Mouse (Mus musculus) B cell, adult 2 months (primary cell): ENCODE measurements around the gene Ier5.

Source experiments
- DNase-seq, 2 experiments: peaks; one replicate each; pipeline ENCODE4 v3.0.0; 2022

Gene Ier5

DNA sequence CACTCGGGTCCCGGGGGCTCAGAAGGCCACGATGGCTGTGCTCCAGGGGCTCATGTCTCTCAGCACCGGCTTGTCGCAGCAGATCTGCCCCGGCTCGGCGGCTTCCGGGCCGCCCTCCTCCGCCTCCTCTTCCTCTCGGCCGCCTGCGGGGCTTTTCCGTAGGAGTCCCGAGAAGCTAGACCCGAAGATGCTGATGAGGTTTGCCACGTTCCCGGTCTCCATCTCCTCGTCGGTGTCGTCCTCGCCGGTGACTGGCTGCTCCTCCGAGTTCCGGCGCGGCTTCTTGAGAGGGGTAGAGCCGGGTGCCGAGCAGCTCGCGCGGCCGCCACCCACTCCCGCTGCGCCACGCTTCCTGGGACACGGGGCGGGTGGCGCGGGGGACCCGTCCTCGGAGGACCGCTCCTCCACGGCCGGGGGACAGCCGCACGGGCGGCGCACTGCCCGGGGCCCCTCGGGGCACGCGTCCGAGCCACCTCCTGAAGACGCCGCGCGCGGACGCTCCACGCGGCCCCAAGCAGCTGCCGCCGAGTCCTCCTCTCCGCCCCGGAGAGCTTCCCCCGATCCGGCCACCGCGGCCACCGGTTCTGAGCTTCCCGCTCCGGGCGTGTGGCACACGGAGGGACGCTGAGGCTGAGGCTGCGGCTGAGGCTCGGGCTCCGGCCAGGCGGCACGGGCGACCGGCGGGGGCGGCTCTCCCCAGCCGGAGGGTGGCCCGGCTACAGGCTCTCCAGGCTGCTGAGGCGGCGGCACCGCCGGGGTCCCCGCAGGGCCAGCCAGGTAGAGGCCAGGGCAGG is 753 bp downstream of the Ier5 start:
- DNase-seq: peak; percentile 69 to 74

DNA sequence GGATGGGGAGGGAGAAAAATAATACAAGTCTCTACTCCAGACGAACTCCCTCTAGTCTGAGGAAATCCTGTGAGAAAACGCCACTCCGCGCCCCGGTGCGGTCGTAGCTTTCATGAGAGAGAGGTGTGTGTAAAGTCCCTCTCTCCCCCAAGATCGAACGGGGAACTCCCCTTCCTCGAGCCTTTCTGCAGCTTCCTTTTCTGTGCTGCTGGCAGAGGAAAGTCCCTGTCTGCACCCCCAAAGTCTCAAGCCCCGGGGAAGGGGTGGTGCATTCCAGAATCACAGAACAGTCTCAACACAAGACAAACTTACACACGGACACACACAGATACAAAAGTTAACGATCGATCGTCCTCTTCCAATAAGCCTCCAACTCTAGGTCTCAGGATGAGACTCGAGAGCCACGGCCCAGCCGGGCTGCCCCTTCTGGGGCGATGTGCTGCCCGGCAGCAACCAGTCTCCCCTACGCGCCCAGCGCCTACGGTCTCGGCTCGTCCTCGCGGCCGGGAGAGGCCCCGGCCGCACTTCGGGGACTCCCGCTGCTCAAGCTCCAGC is 1.4 kb downstream of the Ier5 start:
- peak; percentile 85 to 87 for DNase-seq

DNA sequence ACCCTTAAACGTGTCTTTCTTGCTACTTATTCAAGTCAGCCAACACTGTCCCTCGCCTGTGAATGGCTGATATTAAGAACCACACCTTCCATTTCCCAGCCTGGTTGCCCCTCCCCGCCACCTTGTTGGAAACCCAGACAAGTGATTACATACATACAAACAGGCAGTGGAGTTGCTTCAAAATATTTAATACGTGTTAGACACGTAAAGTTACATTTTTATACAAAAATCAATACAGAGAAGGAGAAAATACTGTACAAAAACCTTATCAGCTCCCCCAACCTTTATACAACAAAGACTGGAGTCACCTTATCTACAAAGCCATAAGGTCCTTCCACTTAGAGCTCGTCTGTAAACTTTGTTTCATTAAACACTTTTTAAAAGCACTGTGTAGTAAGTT is 2.1 kb downstream of the Ier5 start:
- peak; percentile 55 to 64 for DNase-seq

DNA sequence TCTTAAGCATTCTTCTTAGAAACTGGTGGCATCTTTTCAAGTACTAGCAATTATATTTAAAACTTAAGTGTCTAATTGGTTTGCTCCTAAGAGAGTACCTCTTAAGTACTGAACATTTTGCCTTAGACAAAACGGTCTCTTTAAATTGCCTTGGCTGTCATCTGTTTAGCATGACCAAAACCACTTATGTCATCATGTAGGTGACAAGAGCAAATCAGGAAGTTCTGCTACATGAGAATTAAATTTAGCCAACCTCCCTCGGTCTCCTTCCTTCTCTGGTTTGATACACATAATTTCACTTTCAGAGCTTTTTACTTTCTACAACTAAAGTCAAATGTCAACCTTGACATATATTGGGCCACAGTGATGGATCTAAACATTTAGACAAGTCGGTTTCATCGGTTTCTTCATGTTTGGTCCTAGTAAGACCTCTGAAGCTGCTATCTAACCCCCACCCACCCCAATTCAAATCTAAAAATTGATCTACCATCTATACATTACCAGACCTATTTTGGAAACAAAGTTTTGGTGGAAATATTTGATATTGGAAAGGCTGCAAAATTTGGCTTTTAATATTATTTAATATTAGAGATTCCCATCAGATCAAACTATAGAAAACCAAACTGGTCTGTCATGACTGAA is 2.7 kb downstream of the Ier5 start:
- peak; percentile 40 to 47 for DNase-seq

DNA sequence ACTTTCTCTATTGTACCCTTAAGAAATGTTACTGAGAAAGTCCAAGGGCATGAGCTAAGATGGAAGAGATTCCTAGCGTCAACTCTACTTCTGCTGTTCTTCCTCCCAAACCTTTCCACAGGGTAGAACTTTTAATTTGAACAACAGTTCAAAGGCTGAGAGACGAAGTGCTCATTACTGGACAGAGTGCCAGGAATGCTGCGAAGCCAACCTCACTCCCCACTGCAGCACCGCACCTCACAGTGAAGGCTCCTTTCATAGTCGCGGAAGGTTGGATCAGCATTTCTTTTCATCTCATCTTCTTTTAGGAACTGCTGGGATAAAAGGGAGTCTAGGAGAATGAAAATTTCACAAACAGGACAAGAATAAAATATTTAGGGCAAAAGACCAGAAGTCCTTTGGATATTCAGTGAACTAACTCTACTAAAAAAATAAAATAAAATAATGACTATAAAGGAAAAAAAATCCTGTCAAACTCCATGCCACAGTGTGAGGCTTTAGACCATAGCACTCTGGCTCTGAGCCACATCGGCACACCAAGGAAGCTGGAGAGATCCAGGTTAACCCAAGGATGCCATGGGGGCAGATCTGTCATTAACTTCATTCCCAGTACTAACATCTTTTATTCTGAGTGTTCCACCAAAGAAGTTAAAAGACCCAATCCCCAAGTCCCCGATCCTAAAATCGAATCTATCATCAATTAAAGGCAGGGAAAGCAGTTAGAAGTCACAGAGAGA is 5.3 kb downstream of the Ier5 start:
- no peak for DNase-seq

DNA sequence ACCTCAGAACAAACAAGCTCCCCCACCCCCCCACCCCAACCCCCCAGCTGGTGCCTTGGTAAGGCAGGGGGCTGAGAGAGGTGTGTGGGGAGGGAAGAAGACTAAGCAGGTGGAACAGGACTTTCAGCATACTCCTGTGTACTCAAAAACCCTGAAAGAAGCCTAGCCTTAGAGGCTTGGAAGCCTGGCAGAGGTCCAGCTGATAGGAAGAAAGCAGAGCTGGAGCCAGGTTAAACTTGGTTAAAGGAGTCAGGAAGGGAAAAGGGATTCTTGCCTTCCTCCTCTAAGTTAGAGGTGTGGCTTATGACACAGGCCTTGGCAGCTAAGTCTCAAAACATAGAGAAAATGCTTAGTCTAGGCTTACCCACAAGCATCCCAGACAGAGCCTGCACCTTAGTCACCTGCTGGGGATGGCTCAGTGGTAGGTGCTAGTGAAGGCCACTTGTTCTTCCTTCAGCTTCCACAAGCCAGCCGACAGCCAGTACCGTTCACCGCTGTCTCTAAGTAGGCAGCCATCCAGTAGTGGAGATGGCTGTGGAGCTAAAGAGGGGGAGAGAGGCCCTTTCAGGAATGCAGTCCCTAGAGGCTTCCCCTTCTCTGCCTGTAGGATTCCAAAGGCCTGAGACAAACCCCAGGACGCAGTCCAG is 6.2 kb downstream of the Ier5 start:
- DNase-seq: no peak

DNA sequence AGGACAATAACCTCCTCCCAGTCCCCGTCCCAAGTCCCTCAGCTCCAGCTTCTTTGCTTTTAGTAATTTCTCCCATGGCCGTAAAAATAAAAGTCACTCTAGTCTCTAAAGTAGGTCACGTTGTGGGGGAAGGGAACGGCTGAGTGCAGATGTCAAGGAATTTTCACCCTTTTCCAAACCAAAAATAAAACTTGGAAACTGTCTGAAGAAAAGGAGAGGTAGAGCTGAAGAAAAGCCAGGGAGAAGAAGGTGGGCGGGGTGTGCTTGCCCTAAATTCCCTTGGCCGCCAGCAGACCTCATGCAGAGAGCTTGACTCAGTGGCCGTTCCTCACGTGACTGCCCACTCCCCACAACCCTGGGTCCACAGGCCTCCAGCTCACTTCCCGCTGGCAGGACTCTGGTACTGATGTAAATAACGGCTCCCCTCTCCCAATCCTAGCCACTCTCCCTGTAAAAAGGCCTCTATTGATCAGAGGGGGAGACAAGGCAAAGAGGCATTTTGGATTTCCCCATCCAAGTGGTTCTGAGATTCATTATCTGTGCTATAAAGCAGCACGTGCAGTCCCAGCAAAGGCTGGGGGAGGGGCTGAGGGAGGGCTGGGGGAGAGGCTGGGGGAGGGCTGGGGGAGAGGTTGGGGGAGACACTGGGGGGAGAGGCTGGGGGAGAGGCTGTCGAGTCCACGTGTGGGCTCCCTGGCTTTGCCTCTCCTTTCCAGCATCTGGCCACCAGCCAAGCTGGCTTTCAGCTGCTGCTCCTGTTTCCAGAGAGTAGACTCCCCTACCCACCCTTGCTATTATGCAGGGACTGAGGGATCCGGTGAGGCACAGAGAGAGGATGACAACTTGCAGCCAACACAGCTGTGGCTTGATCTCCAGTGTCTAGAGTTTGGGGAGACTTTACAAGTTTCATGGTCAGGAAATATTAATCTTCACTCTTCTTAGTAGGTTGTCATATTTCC is 7.3 kb downstream of the Ier5 start:
- no peak for DNase-seq

DNA sequence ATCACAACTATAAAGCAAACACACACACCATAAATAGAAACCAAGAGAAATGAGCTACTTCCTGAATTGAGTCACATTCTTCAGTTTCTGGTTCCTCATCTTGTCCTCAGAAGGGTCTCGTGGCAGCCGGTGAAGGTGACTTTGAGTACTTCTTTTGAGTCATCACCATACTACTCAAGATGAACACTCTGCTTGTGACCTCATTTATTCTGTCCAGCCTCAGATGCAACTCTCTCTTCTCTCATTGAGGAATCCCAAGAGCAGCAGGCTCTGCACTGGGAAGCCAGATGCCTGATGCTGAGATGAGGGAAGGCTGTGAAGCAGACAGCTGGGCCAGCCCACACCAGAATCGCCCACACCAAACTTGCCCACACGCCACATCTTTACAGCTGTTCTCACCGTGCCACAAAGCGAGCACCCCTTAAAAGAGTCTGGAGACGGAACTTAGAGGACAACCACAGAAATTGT is 8.0 kb downstream of the Ier5 start:
- peak; percentile 73 to 77 for DNase-seq

DNA sequence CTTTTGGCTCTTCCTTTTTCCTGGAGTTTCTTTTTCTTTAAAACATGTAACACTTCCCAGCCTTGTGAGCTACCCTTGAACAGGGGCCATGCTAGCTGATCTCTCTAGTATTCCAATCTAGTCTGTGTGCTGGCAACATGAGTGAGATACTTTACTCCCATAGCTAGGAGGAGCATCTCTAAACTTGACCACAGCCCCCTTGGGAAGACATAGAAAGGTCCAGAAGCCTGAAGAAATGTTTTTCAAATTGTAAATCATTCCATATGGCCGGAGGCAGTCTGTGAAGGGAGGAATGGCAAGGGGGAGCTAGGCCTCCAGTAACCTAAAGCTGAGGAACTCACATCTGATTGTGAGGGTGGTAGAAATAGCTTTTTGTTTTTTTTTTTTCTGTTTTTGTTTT is 8.7 kb downstream of the Ier5 start:
- no peak for DNase-seq

DNA sequence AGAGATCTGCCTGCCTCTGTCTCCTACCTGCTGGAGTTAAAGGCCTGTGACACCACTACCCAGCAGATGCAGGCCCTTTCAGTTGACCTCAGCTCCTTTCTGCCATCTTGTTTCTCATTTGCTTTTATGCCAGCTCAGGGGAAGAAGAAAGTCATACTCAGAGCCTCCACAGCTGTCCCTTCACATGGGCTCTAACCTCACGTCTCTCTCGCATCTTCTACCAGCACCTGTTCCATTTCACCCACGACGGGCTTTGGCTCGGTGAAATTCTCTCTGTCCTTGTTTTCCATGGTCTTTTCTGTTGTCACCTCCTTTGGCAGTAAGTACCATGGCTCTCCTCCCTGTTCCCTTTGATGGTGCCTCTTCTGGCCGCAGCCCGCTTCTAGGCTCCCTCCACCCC is 9.1 kb downstream of the Ier5 start:
- DNase-seq: no peak

DNA sequence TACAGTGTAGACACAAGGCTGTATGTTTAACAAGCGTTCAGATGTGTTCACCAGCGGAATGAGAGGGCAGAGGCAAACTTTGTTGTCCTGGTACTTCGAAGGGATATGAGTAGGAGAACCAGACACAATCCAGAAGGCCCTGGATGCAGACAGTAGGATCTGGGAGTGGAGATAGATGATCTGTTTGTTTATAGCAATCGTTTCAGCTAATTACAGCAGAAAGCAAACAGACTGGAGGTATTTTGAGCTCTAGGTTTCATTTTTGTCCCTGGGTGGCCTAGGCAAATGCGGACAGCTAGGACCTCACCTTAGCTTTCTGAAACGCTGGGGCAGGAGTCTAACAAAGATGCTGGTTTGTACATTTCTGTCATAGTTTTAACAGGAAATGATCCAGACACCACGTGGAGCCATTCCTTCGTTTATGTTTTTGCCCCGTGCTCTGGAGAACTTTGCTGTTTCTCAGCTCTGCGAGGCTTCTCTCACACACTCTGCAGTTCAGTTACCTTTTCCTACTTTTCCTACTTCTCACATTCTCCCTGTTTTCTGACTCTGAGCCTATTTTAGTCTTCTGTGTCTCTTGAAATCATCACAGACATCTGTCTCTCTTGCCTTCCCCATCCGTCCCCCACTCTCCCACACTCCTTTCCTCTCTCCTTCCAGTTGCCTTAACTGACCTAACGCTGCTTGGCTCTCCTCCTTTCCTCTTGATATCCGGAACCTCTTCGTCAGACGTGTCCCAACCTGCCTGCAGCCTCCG is 10.4 kb downstream of the Ier5 start:
- no peak for DNase-seq

DNA sequence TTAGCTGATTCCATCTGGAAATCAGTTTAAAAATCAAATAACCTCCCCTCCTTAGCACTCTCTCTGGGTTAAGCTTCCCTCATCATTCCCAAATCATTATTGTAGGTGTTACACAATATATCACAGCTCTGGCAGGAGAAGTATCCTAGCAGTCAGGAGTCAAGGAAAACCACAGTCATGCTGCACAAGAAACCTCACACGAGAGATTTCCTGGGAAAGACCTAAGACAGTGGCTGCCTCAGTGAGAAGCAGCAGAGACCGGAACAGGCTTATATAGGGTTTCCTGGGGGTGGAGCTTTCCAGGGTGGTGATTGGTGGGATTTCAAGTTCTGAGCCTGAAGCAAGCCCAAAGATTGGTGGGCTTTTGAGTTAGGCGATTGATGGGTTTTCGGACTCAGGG is 11.4 kb downstream of the Ier5 start:
- DNase-seq: no peak

DNA sequence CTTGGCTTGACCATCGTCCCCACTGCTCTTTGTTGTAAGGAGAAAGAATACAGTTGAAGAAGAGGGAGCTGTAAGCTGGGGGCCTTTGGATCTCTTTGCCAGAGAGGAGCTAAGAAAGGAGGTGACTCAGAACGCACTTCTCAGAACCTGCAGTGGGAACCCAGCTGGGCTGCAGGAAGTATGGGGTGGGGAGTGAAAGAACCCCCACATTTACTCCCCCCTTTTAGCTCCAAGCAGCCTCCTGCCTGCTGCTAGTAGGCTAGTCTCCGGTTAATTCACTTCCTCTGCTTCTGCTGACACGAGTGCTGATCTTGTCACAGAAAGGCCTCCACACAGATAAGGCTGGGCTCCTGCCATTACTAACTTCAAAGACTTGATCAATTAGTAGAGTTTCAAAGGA is 12.5 kb downstream of the Ier5 start:
- DNase-seq: peak; percentile 34 to 46

DNA sequence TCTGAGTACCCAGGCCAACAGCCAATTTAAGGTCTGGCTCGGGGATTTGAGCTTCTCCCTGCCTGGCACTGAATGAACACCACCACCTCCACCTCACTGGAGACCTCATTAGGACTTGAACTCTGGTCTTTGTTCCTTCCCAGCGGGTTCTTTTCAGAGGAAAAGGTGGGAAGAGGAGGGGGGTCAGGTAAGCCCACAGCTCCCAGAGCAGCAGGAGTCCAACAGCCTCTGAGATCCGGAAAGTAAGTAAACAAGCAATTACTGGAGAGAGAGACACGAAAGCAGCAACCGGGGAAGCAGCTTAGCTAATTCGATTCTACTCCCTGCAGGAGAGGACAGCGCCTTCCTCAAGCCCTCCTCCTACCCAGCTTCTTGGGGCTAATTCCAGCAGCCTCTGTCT is 13.0 kb downstream of the Ier5 start:
- no peak for DNase-seq

DNA sequence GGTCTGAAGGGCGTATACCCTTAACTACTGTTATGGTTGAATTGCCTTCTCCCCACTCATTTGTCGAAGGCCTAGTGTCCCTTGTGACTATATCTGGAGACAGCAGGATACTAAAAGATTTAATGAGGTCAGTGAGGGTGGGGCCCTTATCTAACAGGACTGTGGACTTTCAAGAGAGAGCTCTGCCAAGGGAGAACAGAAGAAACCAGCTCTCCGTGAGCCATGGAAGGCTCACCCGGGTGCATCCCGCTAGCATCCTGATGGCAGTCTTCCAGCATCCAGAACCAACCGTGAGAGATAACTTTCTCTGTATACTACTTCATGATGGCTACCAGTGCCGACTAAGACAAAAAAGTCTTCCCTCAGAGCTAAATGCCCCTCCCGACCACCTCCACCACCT is 14.6 kb downstream of the Ier5 start:
- no peak for DNase-seq

DNA sequence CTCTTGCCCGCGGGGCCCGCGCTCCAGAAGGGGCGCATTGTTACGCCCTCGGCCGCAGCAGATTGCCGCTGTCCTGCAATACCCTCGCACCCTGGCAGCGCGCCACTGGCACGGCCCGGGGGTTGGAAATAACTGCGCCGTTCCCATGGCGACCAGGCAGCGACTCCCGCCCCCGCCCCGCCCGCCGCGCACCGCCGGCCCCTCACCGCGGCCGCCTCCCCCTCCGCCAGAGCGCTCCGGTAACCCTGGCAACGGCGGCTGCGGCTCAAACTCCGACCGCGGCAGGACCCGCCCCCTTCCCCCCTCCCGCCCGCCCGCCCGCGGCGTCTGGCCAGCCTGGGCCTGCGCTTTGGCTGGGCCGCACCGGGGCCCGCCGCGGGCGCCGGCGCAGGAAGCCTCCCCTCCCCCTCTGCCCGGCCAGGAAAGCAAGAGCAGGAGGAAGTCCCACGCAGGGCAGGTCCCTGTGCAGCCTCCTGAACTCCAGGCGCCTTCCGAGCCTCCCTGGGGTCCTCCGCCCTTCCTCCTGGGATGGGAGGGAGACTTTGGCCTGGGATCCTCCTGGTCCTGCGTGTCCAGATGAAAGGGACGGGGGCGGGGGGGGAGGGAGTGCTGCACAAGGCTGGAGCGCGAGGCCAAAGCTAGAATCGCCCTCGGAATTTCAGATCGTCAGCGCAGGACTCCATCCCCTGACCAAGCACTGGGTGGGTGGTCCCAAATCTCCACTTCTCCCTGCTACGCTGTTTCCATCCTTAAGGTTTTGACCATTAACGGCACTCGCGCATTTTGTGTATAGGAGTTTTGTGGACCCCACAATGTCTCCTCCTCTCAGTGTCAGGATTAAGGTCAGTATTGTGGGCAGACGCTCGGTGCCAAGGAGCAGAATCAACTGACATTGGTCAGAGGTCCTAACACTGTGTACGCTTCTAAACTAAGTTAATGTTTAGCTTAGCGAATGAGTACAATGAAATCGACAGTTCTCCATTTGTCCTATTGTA is 15.9 kb downstream of the Ier5 start:
- peak; percentile 89 for DNase-seq

DNA sequence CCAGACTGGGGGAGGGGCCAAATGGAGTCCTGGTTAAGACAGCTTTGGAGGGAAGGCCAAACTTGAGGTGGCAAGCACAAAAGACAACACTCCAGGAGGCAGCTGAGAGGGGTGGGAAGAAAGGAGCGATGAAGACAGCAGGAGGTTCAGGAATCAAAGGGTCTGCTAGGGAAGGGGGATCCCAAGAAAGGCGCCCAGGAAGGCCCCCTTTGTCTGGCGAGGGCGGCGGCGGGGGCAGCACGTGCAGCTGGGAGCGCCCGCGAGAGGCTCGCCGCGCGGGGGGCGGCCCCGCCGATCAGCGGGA is 16.5 kb downstream of the Ier5 start:
- DNase-seq: peak in 1 of 2 experiments; percentile 55

DNA sequence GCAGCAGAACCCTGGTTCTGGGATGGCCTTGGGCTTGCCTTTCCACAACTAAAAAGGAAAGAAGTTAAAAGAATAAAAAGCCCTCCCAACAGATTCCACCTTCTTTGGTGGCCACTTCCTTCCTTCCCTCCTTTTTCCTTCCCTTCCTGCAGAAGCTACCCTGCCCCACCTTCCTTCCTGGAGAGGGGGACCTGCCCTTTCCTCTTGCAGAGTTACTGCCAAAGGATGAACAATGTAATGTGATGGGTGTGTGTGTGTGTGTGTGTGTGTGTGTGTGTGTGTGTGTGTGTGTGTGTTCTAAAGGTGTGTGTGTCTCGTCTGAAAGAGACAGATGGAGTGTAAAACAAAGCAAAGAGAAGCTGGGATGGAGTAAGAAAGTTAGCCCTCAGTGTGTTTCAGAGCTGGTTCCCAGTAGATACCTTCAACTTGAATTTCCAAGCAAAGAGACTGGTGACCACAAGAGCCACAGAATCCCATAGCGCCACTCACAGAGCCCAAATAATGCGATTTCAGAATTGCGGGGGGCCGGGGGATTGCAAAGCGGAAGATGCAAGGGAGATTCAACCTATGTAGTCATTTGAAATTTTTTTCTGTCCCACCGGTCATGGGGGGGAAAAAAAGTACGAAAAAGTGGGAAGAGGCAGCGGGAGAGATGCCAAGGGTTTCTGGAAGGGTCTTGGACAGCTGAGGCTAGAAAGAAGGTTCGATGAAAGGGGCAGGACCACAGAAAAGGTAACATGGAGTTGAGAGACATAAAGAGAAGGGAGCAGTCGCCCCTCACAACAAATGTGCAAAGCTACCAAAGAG is 17.1 kb downstream of the Ier5 start:
- DNase-seq: no peak

DNA sequence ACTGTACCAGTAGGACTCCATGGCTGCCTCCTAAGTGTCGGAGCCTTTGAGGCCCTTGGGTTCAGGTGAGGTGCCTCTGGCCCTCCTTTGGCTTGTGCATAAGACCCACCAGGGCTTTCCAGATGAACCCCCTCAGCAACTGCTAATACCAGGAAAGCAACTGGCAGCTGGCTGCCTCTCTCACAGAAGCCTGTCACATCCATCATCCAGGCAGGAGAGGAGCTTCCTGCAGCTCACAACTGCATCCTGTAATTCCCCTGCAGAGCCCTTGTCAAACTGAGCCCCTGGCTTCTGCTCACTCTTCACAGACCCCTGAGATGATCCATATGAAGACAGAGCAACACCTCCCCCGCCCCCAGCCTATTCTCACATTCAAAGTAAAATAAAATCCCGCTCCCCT is 21.8 kb downstream of the Ier5 start:
- no peak for DNase-seq
